Mouse (Mus musculus) adrenal gland, postnatal 36 days (tissue): Measurements from ENCODE around the gene Gm49378. TPM values are rescaled to one million over a fixed set of nuclear protein-coding genes. Genes with fewer than 3 reads are reported as not detected.

Experiments used
- DNase-seq, 2 experiments: peaks; one replicate each; pipeline ENCODE4 v3.0.0; 2021; ENCODE audit warnings: mixed read lengths in 1 of 2
- total RNA-seq, 2 experiments: library from RNA; stranded (reverse); gene quantifications; 2 replicates each; pipeline ENCODE4 v1.2.3; 2021

Gene Gm49378
- total RNA-seq, 2 experiments from 2014 or later, result not detected

- DNase-seq, result peak; percentile 66 to 77
These were observed 8.4 kb downstream of the Gm49378 start for GRCm38 (mm10) chr14:55629312-55629711.

DNA sequence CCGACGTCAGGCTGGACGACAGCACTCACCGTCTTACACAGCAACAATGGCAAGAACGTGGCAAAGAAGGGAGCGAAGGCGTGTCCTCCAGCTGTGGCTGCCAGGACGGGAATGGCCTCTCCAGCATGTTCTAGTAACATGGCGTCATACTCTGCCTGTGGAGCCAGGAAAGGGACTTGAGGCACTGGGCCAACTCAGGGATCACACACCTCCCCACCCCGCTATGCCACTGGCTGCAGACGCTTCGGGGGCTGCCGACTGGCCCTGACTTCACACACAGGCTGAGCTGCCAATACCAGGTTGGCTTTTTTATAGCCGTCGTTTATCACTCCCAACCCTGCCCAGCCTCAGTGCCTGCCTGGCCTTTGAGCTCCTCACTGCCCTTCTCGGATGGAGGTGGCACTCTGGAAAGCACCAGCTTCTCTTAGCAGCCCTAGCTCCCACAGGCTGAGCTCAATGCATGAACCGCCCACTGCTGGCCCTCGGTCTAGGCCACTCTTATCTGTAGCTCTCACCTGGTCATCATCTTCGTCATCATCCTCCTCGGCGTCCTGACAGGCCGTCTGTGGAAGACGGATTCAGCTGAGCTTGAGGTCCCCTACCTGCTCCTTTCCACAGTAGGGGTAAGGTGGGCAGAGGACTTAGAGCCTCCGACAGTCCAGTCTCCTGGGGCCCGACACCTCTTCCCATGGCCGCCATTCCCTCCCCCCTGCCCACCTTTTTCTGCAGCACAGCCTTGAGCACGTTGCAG is 9.4 kb downstream of the Gm49378 start:
- no peak for DNase-seq

GRCm38 (mm10) chr14:55618486-55619195 is 19.1 kb downstream of the Gm49378 start:
- no peak for DNase-seq

DNA sequence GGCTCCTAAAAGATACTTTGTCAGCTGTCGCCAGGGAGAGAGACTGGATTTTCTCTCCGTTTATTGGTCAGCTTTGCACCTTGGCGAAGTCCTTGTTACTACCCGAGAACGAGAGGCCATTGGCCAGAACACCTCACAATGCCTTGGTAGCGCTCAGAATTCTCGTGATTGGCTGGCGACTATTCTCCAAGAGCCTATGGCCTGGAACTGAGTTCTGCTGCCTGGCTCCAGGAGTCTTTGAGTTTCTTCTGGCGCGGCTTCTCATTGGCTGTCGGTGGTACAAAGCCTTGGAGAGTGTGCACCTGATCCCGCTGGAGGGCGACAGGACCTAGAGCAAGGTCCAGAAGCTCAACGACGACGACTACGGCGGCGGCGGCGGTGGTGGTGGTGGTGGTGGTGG is 19.9 kb downstream of the Gm49378 start, which contains the start of gene Rec8:
Gene Rec8, plus strand, starts transcription at position 216 of the 400 bp plus-strand sequence.
- peak; percentile 46 to 60 for DNase-seq

- DNase-seq, result no peak
These were observed 20.9 kb downstream of the Gm49378 start for GRCm38 (mm10) chr14:55616844-55617243.

- DNase-seq, result no peak
These were observed 21.8 kb downstream of the Gm49378 start for GRCm38 (mm10) chr14:55615876-55616275.

DNA sequence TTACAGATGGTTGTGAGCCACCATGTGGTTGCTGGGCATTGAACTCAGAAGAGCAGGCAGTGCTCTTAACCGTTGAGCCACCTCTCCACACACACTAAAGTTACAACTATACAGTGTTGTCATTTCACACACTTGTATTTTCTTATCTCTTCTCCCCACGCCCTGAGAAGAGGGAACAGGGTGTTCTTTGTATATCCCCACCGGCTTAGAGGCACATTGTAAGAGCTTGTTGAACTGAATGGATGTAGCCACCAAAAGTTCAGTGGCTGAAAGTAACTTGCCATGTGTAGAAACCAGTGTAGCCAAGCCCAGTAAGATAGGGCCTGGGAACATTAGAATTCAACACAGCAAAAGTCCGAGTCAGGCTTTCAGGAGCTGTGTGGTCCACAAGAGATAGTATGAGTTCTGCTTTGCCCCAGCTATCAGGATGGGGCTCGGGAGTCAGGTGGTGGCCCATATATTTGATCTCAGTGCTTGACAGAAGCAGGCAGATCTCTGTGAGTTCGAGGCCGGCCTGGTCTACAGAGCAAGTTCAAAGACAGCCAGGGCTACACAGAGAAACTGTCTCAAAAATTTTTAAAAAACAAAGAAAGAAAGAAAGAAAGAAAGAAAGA is 23.0 kb downstream of the Gm49378 start:
- DNase-seq, result no peak

GRCm38 (mm10) chr14:55613346-55613745 is 24.3 kb downstream of the Gm49378 start:
- no peak for DNase-seq

GRCm38 (mm10) chr14:55608339-55608738 is 29.4 kb downstream of the Gm49378 start:
- no peak for DNase-seq

- DNase-seq, result no peak
These were observed 31.8 kb downstream of the Gm49378 start for GRCm38 (mm10) chr14:55605743-55606459.

DNA sequence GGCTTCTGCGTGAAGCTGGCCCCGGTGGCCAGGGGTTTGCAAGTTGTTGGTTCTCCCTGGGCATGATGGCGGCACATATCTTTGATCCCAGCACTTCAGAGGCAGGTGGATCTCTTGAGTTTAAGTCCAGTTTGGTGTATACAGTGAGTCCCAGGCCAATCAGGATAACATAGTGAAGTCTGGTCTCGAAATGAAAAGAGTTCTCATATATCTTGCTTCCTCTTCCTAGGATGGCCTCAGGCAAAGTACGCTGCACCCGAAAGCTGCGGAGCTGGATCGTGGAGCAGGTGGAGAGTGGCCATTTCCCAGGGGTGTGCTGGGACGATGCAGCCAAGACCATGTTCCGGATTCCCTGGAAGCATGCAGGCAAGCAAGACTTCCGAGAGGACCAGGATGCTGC is 32.9 kb downstream of the Gm49378 start:
- DNase-seq, result no peak

DNA sequence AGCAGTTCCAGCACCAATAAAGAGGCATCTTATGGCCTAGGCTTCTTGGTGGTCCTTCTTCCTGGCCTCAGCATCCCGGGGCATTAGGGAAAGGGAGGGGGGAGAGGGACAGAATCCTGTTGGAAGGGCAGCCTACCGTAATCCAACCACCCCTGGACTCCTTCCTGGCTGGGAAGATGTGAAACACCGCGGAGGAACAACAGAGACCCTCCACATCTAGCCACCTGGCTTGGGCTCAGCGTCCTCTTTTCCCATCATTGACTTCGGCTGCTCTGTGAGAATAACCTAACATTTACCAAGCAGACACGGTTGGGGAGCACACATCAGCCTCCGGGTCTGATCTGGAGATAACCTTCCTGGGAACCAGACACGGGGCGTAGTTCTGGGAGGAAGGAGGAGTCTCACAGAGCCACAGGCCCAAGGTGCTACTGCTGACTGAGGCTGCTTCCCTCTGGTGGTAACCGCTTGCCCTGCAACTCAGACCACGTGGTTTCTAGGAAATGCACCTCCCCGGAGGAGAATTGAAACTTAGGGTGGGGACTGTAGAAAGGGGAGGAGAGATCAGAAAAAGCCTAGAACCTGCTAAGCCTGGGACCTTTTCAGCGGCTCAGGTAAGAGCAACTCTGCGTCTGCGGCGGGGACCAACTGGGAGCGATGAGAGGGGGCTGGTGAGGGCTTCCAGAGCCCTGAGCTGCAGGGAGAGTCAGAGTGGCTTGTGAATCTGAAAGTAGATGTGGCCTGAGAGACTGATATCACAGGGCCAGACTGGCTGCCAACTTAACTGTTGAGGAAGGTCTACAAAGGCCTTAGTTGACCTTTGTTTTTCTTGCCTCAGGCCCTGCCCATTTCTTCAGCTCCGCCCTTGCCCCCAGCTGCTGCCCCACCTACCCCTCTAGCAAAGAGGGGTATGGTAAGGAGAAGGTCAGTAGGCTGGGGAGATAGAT is 33.8 kb downstream of the Gm49378 start:
- DNase-seq, result peak; percentile 93 to 94

DNA sequence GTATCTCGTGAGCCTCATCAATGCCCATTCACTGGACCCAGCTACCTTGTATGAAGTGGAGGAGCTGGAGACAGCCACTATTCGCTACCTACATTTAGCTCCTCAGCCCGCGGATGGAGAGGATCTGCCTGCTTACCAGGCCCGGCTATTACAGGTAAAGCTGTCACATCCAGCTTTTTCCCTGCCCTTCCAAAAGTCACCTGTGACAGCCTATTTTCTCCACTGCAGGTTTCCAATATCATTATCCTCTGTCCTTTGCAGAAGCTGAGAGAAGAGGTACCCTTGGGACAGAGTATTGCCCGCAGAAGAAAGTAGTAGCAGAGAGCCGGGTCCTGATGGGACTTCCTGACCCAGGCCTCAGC is 34.4 kb downstream of the Gm49378 start, which contains the start of gene Irf9:
Gene Irf9, plus strand, starts transcription at position 301 of the 362 bp plus-strand sequence.
- no peak for DNase-seq

GRCm38 (mm10) chr14:55598521-55599390 is 38.9 kb downstream of the Gm49378 start:
- no peak for DNase-seq

GRCm38 (mm10) chr14:55596036-55596690 is 41.5 kb downstream of the Gm49378 start:
- DNase-seq, result no peak

DNA sequence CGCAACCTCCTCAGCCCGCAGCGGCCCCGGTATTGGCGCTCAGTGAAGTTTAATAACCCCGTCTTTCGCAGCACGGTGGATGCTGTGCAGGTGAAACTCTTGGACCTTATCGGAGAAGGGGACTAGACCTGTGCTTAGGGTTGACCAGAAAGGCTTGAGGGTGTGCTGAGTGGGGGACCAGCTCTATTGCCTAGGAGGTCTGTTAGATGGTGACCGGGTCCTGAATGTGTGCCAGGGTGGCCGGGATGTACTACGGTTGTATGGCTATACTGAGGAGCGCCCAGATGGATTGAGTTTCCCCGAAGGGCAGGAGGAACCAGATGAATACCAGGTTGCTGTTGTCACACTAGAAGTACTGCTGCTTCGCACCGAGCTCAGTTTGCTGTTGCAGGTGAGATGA is 45.5 kb downstream of the Gm49378 start:
- DNase-seq, result no peak

- DNase-seq, result peak; percentile 96 to 97
These were observed 46.3 kb downstream of the Gm49378 start, which contains the start of gene Rnf31 for GRCm38 (mm10) chr14:55591331-55591891. Gene Rnf31 (plus strand): TSS chr14:55591708.

DNA sequence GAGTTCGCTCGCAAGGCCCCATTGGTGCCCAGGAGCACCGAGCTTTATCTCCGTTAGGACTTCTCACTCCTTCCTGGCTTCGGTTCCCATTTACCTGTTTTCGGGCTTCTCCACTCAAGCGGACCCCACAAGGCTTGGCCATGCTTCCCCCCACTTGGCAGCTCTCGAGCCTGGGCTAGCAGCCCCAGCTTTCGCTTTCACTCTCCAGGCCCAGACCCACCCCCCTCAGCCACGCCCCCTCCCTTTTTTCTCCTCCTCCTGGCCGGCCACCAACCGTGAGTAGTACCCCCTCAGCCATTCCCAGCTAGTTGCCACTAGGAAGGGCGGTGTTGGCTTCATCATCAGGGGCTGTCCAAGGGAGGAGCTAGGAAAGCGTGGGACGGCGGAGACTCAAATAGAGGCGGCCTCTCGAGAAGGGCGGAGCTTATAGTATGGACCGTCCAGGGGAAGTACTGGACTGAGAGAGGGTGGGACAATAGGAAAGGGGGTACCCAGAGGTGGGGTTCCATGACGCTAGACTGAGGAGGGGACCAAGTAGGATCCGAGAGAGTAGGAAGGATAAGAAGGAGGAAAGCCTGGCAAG is 46.9 kb downstream of the Gm49378 start, which contains the start of gene Psme2:
Gene Psme2, minus strand, starts transcription at position 366 of the 583 bp plus-strand sequence.
- DNase-seq, result peak; percentile 94 to 95
